Mouse (Mus musculus) heart, embryonic 14.5 days (tissue): ENCODE results near the gene Nckap1. TPM values are rescaled to one million over a fixed set of nuclear protein-coding genes. Genes with fewer than 3 reads are reported as not detected.

ENCODE experiments used
- ATAC-seq: fragments of 200-750 bp; cut with Nextera tagmentation; 2 replicates; pipeline ENCODE4 v1.8.0; 2017; ENCODE audit warnings: low read depth, moderate TSS enrichment; ENCODE audit not compliant: insufficient number of reproducible peaks, insufficient read depth, low FRiP score
- H3K27ac ChIP-seq, 2 experiments: fragments of 200-500 bp in 1 of 2; fragments of 300-500 bp in 1 of 2; sonication (generic) in 1 of 2; replicated peaks in 1 of 2; 2 replicates each; pipeline ENCODE4 v1.5.1; 2012 to 2014; ENCODE audit warnings: low read depth in 2 of 2, low read length in 2 of 2, control low read depth in 1 of 2, mild to moderate bottlenecking in 1 of 2, mixed read lengths in 1 of 2; ENCODE audit not compliant: control insufficient read depth in 1 of 2, insufficient read depth in 1 of 2
- H3K27me3 ChIP-seq: fragments of 300-500 bp; sonication (generic); 2 replicates; pipeline ENCODE4 v1.6.1; 2014; ENCODE audit warnings: mild to moderate bottlenecking, low read length, control low read depth; ENCODE audit not compliant: control insufficient read depth, insufficient read depth
- H3K36me3 ChIP-seq: fragments of 300-500 bp; sonication (generic); 2 replicates; pipeline ENCODE4 v1.6.1; 2014; ENCODE audit warnings: mild to moderate bottlenecking, control low read depth, low read length, mixed read lengths; ENCODE audit not compliant: control insufficient read depth, insufficient read depth
- H3K4me1 ChIP-seq, 2 experiments: fragments of 200-500 bp in 1 of 2; fragments of 300-500 bp in 1 of 2; sonication (generic) in 1 of 2; 2 replicates each; pipeline ENCODE4 v1.6.1; 2012 to 2014; ENCODE audit warnings: low read length in 2 of 2, control low read depth in 1 of 2, mixed read lengths in 1 of 2; ENCODE audit not compliant: control insufficient read depth in 2 of 2, insufficient read depth in 2 of 2
- H3K4me2 ChIP-seq: fragments of 300-500 bp; sonication (generic); 2 replicates; pipeline ENCODE4 v1.6.1; 2014; ENCODE audit warnings: mild to moderate bottlenecking, low read length
- H3K4me3 ChIP-seq, 2 experiments: fragments of 200-500 bp in 1 of 2; fragments of 300-500 bp in 1 of 2; sonication (generic) in 1 of 2; 2 replicates each; pipeline ENCODE4 v1.5.1; 2012 to 2014; ENCODE audit warnings: low read length in 2 of 2, mild to moderate bottlenecking in 2 of 2, control low read depth in 1 of 2, low read depth in 1 of 2, moderate library complexity in 1 of 2; ENCODE audit not compliant: control insufficient read depth in 1 of 2, insufficient read depth in 1 of 2
- H3K9ac ChIP-seq: fragments of 300-500 bp; sonication (generic); 2 replicates; pipeline ENCODE4 v1.6.1; 2014; ENCODE audit warnings: mild to moderate bottlenecking, low read length
- H3K9me3 ChIP-seq: fragments of 300-500 bp; sonication (generic); 2 replicates; pipeline ENCODE4 v1.6.1; 2016; ENCODE audit warnings: low read length, control low read depth; ENCODE audit not compliant: control insufficient read depth
- WGBS: fragments of 180-500 bp; shearing (Covaris S2); extraction: QIAGEN DNeasy Blood & Tissue Kit; methylation state at CpG from one replicate; pipeline ENCODE4 v1.1.7; 2014; 5-methylcytosine and 5-hydroxymethylcytosine counted together
- polyA plus RNA-seq: library from polyadenylated mRNA; unstranded; fragments of >200 nt; fragmentation: Nextera tagmentation; extraction: Ambion mirVana; gene quantifications from 2 replicates; pipeline ENCODE4 v1.2.1, GENCODE M21; 2014

Gene Nckap1
- polyA plus RNA-seq: 48.4 and 54.2 TPM in 2 replicates

- H3K9me3 ChIP-seq: no peaks in the 10 kb centered on the region
- H3K27ac ChIP-seq: peak within 1 kb of the TSS; percentile 95 to 98
- peak within 1 kb of the TSS; percentile 89 for H3K9ac ChIP-seq
- peak; percentile 91 for ATAC-seq
- WGBS: under 1% methylated on average over 81 of the region's 88 CpGs
- peak within 1 kb of the TSS; percentile 72 to 73 for H3K4me3 ChIP-seq
- H3K4me1 ChIP-seq: peaks cover 3 to 22% of the 10 kb centered on the region in 2 experiments
- H3K27me3 ChIP-seq: no peaks in the 10 kb centered on the region
- H3K36me3 ChIP-seq: no peaks in the 10 kb centered on the region
- H3K4me2 ChIP-seq: peak within 1 kb of the TSS; percentile 80
Measured at GRCm38 (mm10) chr2:80581043-80581711, at the start of gene Nckap1. TSS of gene Nckap1 (minus strand) at chr2:80581380.

GRCm38 (mm10) chr2:80624523-80624922 lies 43.3 kb upstream of the Nckap1 start:
- peaks cover 21% of the 10 kb centered on the region for H3K36me3 ChIP-seq
- peaks cover 0 to 4% of the 10 kb centered on the region in 2 experiments; a peak in 1 of 4 replicates for H3K4me1 ChIP-seq
- H3K9me3 ChIP-seq: no peaks in the 10 kb centered on the region
- no peak overlapping the region for H3K4me3 ChIP-seq
- WGBS: 90% methylated on average over 4 of the region's 4 CpGs
- no peak overlapping the region for H3K27ac ChIP-seq
- H3K9ac ChIP-seq: no peak overlapping the region
- H3K27me3 ChIP-seq: no peaks in the 10 kb centered on the region
- no peak overlapping the region for H3K4me2 ChIP-seq
- no peak for ATAC-seq

GRCm38 (mm10) chr2:80621921-80622320 lies 40.7 kb upstream of the Nckap1 start:
- no peaks in the 10 kb centered on the region for H3K9me3 ChIP-seq
- WGBS: 69% methylated on average over 3 of the region's 3 CpGs
- H3K4me1 ChIP-seq: peaks cover 2 to 10% of the 10 kb centered on the region in 2 experiments
- H3K4me3 ChIP-seq: no peak overlapping the region
- peaks cover 16% of the 10 kb centered on the region for H3K36me3 ChIP-seq
- no peak overlapping the region for H3K27ac ChIP-seq
- H3K4me2 ChIP-seq: no peak overlapping the region
- no peaks in the 10 kb centered on the region for H3K27me3 ChIP-seq
- ATAC-seq: no peak
- H3K9ac ChIP-seq: no peak overlapping the region

GRCm38 (mm10) chr2:80618991-80619390 lies 37.8 kb upstream of the Nckap1 start:
- no peaks in the 10 kb centered on the region for H3K36me3 ChIP-seq
- H3K4me1 ChIP-seq: peaks cover 2 to 10% of the 10 kb centered on the region in 2 experiments
- no peak for ATAC-seq
- H3K9me3 ChIP-seq: no peaks in the 10 kb centered on the region
- WGBS: 85% methylated on average over 3 of the region's 3 CpGs
- H3K27me3 ChIP-seq: no peaks in the 10 kb centered on the region
- H3K27ac ChIP-seq: no peak overlapping the region
- no peak overlapping the region for H3K9ac ChIP-seq
- no peak overlapping the region for H3K4me2 ChIP-seq
- H3K4me3 ChIP-seq: no peak overlapping the region

- Histone ChIP-seq H3K4me3 (peak within 1 kb of the TSS; percentile 66 to 82), H3K4me1 (peaks cover 2 to 6% of the 10 kb centered on the region in 2 experiments), H3K27me3 (no peaks in the 10 kb centered on the region), H3K9ac (peak within 1 kb of the TSS; percentile 83), H3K4me2 (peak within 1 kb of the TSS; percentile 82), H3K27ac (peak within 1 kb of the TSS; percentile 65 to 79), H3K9me3 (no peaks in the 10 kb centered on the region), H3K36me3 (no peaks in the 10 kb centered on the region)
- 2% methylated on average over 21 of the region's 21 CpGs for WGBS
- peak; percentile 96 for ATAC-seq
Measured at GRCm38 (mm10) chr2:80616854-80617737, 35.9 kb upstream of the Nckap1 start, which contains the start of the genes Dusp19 and Nup35. TSS of gene Dusp19 (plus strand) at chr2:80617045. TSS of gene Nup35 (plus strand) at chr2:80617236.

GRCm38 (mm10) chr2:80612796-80613195 lies 31.6 kb upstream of the Nckap1 start:
- no peaks in the 10 kb centered on the region for H3K27me3 ChIP-seq
- H3K4me1 ChIP-seq: peaks cover 1 to 3% of the 10 kb centered on the region in 2 experiments
- no peaks in the 10 kb centered on the region for H3K9me3 ChIP-seq
- ATAC-seq: no peak
- no peak overlapping the region for H3K4me2 ChIP-seq
- H3K27ac ChIP-seq: no peak overlapping the region
- no peak overlapping the region for H3K9ac ChIP-seq
- WGBS: 59% methylated on average over 2 of the region's 2 CpGs
- H3K36me3 ChIP-seq: no peaks in the 10 kb centered on the region
- H3K4me3 ChIP-seq: no peak overlapping the region

- no peak overlapping the region for H3K4me3 ChIP-seq
- H3K9ac ChIP-seq: no peak overlapping the region
- no peak overlapping the region for H3K4me2 ChIP-seq
- WGBS: 71% methylated on average over 1 of the region's 1 CpGs
- H3K27me3 ChIP-seq: no peaks in the 10 kb centered on the region
- no peaks in the 10 kb centered on the region for H3K9me3 ChIP-seq
- H3K36me3 ChIP-seq: no peaks in the 10 kb centered on the region
- H3K4me1 ChIP-seq: no peaks in the 10 kb centered on the region; a peak in 1 of 4 replicates
- no peak overlapping the region for H3K27ac ChIP-seq
- no peak for ATAC-seq
Measured at GRCm38 (mm10) chr2:80612286-80612685, 31.1 kb upstream of the Nckap1 start.
